ENCODE assay signal across 24 mouse cellular contexts in genomic region chr6:54690838-54691237, GRCm38 (mm10). TPM values are rescaled to one million over a fixed set of nuclear protein-coding genes. Genes with fewer than 3 reads are reported as not detected.
DNase-seq lines count a peak whose midpoint lies in the region; ATAC-seq and TF ChIP-seq lines count a peak whose summit lies in the region.
"Had no signal": no experiment of that assay in that cellular context is flagged by ENCODE, and none has a peak within 500 bp of the region (broad histone marks: within the 10 kb centered on the region; RNA-seq: fewer than 3 reads in every experiment).

No protein-coding gene starts in this region.

- TF ChIP-seq EP300 in liver, postnatal 0 days (IDR thresholded peaks at IDR 0.05; ENCODE audit: low read depth) = no peak

- WGBS in liver, embryonic 11.5 days = 76% methylated on average over 13 of the region's 13 CpGs
- 85% methylated on average over 13 of the region's 13 CpGs for WGBS in liver, postnatal 0 days (ENCODE audit: insufficient replicate concordance)

- no peak for DNase-seq in frontal cortex, postnatal 25 days (ENCODE audit: low spot score in 2 of 2)
- peak; percentile 18 for DNase-seq in kidney, adult 9 months
- no peak for DNase-seq in kidney, postnatal 4 days
- peak; percentile 20 for DNase-seq in liver, embryonic 11.5 days (ENCODE audit: low spot score)
- DNase-seq in liver, postnatal 0 days = no peak
- DNase-seq: adrenal gland, adult 8-10 months; adrenal gland, postnatal 25 days; cerebellum, adult 18-20 months; cerebellum, adult 9-10 months; cerebellum, postnatal 14 days; forebrain, postnatal 0 days; gastrocnemius, postnatal 10 days; gastrocnemius, postnatal 36 days; heart, postnatal 14 days; heart, postnatal 4 days had no signal

- no peak overlapping the region for H3K9ac ChIP-seq in liver, embryonic 11.5 days (ENCODE audit: low read depth, low read length)
- no peak overlapping the region for H3K9ac ChIP-seq in liver, postnatal 0 days (replicated peaks)
- H3K9ac ChIP-seq: forebrain, embryonic 13.5 days; forebrain, postnatal 0 days; heart, embryonic 13.5 days; hindbrain, embryonic 14.5 days had no signal

- peaks cover 9% of the 10 kb centered on the region for H3K27me3 ChIP-seq in liver, embryonic 11.5 days (replicated peaks; ENCODE audit: control insufficient read depth, insufficient read depth, low read length)
- H3K27me3 ChIP-seq in liver, postnatal 0 days (ENCODE audit: insufficient read depth, low read length) = 0 out of 2 replicates have a peak, but pooled peaks cover 2% of the 10 kb centered on the region
- H3K27me3 ChIP-seq: forebrain, embryonic 13.5 days had no signal

- H3K4me1 ChIP-seq in liver, embryonic 11.5 days (replicated peaks; ENCODE audit: control insufficient read depth, insufficient read depth, low read length) = no peaks in the 10 kb centered on the region
- H3K4me1 ChIP-seq in liver, postnatal 0 days (ENCODE audit: insufficient read depth) = no peaks in the 10 kb centered on the region
- peaks cover 22% of the 10 kb centered on the region for H3K4me1 ChIP-seq in brown adipose tissue, adult 24 weeks (ENCODE audit: control insufficient read depth, insufficient read depth, insufficient read length, low read length)
- H3K4me1 ChIP-seq: forebrain, embryonic 10.5 days; forebrain, embryonic 13.5 days had no signal

- no peak overlapping the region for H3K4me3 ChIP-seq in liver, embryonic 11.5 days (ENCODE audit: low read depth, low read length)
- H3K4me3 ChIP-seq in liver, postnatal 0 days (ENCODE audit: low read depth, low read length) = no peak overlapping the region
- no peak overlapping the region for H3K4me3 ChIP-seq in brown adipose tissue, adult 24 weeks (ENCODE audit: insufficient read depth, low read depth, low read length)
- H3K4me3 ChIP-seq: forebrain, embryonic 10.5 days; forebrain, embryonic 13.5 days; heart, adult 2 months; heart, embryonic 10.5 days; heart, embryonic 13.5 days had no signal

- H3K36me3 ChIP-seq in liver, embryonic 11.5 days (ENCODE audit: control insufficient read depth, insufficient read depth, low read length) = no peaks in the 10 kb centered on the region
- no peaks in the 10 kb centered on the region for H3K36me3 ChIP-seq in liver, postnatal 0 days (replicated peaks; ENCODE audit: insufficient read depth, low read length)
- H3K36me3 ChIP-seq: forebrain, embryonic 10.5 days; heart, embryonic 10.5 days; heart, embryonic 13.5 days had no signal

- ATAC-seq in frontal cortex, adult (ENCODE audit: low TSS enrichment) = peak; percentile 60
- no peak for ATAC-seq in liver, embryonic 11.5 days (replicated peaks; ENCODE audit: low FRiP score)
- ATAC-seq in liver, postnatal 0 days = no peak
- ATAC-seq: activated CD4-positive, CD25-positive, alpha-beta regulatory T cell, adult 4 months; forebrain, embryonic 13.5 days; forebrain, postnatal 0 days had no signal

- H3K9me3 ChIP-seq in liver, embryonic 11.5 days (ENCODE audit: control insufficient read depth, low read length) = no peaks in the 10 kb centered on the region
- H3K9me3 ChIP-seq in liver, postnatal 0 days (ENCODE audit: low read length) = no peaks in the 10 kb centered on the region
- H3K9me3 ChIP-seq: forebrain, embryonic 10.5 days; forebrain, embryonic 13.5 days; heart, embryonic 10.5 days; heart, embryonic 13.5 days had no signal

- no peak for TF ChIP-seq CTCF in liver, postnatal 0 days (IDR thresholded peaks at IDR 0.05; ENCODE audit: low read depth)

- no peak overlapping the region for H3K27ac ChIP-seq in liver, embryonic 11.5 days (ENCODE audit: low read depth, low read length)
- no peak overlapping the region for H3K27ac ChIP-seq in liver, postnatal 0 days (ENCODE audit: low read depth)
- peak overlapping the region; percentile 22; the same call in 1 of the 2 replicates for H3K27ac ChIP-seq in brown adipose tissue, adult 24 weeks (replicated peaks; ENCODE audit: low read depth, low read length)
- H3K27ac ChIP-seq: forebrain, embryonic 10.5 days; forebrain, embryonic 13.5 days; heart, adult 2 months; heart, embryonic 10.5 days; heart, embryonic 13.5 days; hindbrain, embryonic 14.5 days had no signal

- no peak overlapping the region for H3K4me2 ChIP-seq in liver, embryonic 11.5 days
- H3K4me2 ChIP-seq in liver, postnatal 0 days (ENCODE audit: low read depth, low read length) = no peak overlapping the region
- H3K4me2 ChIP-seq: forebrain, embryonic 13.5 days; heart, embryonic 13.5 days; hindbrain, embryonic 14.5 days had no signal

RNA-seq across cellular contexts. Expression of gene Mturn, which starts 9.4 kb away (rescaled TPM):
- 1.4 and 1.8 TPM in 2 replicates for polyA plus RNA-seq in liver, embryonic 11.5 days (2014; fragmentation: Nextera tagmentation; extraction: Ambion mirVana)
- polyA plus RNA-seq in liver, postnatal 0 days (2015; fragmentation: Nextera tagmentation; extraction: Ambion mirVana) = 1.8 and 4.0 TPM in 2 replicates
- 34.7 and 43.3 TPM in 2 replicates for polyA plus RNA-seq in brown adipose tissue, adult 24 weeks (2012; ENCODE audit: insufficient read depth, insufficient read length, missing spikeins)

Comparison
In these comparisons a context has a peak if more than half of its experiments do, and no peak if none do; other contexts are left out.
1. DNase-seq: peak in kidney, adult 9 months (single experiment) and liver, embryonic 11.5 days (single experiment); none in frontal cortex, postnatal 25 days (0 of 2), kidney, postnatal 4 days (0 of 2) and liver, postnatal 0 days (single experiment).